Mouse (Mus musculus) cerebellum, postnatal 25 days (tissue): ENCODE measurements around the gene Rplp0.

Experiments
- DNase-seq, 2 experiments: peaks; one replicate each; pipeline ENCODE4 v3.0.0; 2021; ENCODE audit warnings: mixed read lengths in 2 of 2

Rplp0 gene

GRCm38 (mm10) chr5:115528128-115528527, 31.1 kb upstream of the Rplp0 start:
- DNase-seq: no peak

- peak; percentile 57 to 69 for DNase-seq
These were observed 29.9 kb upstream of the Rplp0 start for GRCm38 (mm10) chr5:115529364-115529741.

- DNase-seq: peak; percentile 60 to 76
These were observed 29.4 kb upstream of the Rplp0 start for GRCm38 (mm10) chr5:115529742-115530446.

- peak; percentile 96 for DNase-seq
These were observed 28.8 kb upstream of the Rplp0 start for GRCm38 (mm10) chr5:115530447-115530809.

- DNase-seq: peak; percentile 86 to 88
These were observed 27.5 kb upstream of the Rplp0 start for GRCm38 (mm10) chr5:115531671-115532270.

GRCm38 (mm10) chr5:115534290-115534731, 25.0 kb upstream of the Rplp0 start:
- peak in 1 of 2 experiments; percentile 52 for DNase-seq

DNA sequence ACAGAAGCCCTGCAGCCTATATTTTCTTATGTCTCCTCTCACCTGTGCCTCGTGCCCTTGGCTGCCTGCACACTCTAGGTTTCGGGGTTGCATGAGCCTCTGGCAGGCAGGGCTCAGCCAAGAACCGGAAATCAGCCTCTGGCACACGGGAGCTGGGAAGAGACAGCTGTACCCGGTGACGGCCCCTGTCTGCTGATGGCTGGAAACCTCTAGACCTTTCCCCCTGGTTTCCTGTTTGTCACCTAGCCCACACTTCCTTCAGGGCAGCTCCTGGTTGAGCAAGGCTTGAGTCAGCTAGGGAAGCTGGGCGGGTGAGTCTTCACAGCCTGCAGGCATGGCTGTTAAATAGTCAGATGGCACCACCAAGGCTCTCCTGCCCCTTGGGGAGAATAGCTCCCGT, 24.4 kb upstream of the Rplp0 start:
- DNase-seq: no peak

GRCm38 (mm10) chr5:115535635-115536034, 23.6 kb upstream of the Rplp0 start:
- no peak for DNase-seq

DNA sequence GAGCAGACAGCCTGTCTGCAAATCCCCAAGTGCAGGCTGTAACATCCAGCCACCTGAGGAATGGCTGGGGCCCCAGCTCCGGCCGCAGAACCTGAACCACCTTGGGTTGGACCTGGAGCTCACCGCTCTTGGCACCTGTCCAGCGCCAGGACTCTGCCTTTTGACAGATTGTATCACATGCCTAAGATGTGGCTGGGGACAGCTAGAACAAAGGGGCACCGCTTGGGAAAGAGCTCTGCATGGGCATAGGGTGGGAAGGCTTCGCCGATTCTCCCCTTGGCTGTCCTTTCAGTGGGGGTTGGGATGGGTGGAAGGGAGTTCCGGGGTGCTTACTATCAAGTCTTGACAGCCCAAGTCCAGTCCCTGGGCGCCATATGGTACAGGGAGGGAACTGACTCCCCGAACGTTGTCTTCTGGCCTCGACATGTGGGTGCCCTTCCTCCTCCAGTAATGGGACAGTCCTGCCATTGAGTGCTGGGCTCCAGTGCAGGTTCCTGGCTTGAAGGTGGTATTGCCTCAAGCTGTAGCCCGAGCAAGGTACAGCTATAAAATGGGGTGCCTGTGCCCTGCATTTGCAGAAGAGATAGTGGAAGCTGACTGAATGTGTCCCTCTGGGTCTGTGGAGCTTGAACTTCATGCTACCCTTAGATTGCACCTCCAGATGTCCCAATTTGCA, 21.1 kb upstream of the Rplp0 start:
- peak; percentile 65 to 75 for DNase-seq

- peak; percentile 96 to 98 for DNase-seq
These were observed 20.6 kb upstream of the Rplp0 start for GRCm38 (mm10) chr5:115538693-115539043.

- DNase-seq: peak in 1 of 2 experiments; percentile 23
These were observed 16.5 kb upstream of the Rplp0 start for GRCm38 (mm10) chr5:115542635-115543384.

GRCm38 (mm10) chr5:115543509-115544253, 15.6 kb upstream of the Rplp0 start:
- peak; percentile 88 to 92 for DNase-seq

DNA sequence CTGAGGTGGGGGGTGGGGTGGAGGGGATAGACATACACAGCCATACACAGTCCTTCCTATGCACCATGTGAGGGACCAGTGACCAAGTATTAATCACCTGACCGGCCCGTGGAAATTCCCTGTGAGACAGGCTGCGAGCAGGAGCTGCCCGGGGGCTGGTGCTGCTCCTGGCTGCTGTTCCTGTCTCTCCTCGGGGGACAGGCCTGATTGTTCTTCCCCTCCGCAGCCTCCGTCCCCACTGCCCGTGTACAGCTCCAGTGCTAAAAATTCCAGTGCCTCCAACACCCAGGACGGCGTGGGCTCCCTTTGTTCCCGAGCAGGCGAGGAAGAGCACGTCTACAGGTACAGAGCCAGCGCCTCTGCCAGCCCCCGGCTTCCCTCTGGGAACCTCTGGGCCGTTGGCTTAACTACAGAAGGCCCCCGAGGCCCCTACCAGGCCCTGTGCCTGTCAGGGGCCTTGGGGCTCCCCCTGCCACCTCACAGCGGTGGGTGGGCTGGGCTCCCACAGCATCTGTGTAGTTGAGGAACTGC, 14.5 kb upstream of the Rplp0 start:
- peak; percentile 51 to 53 for DNase-seq

DNA sequence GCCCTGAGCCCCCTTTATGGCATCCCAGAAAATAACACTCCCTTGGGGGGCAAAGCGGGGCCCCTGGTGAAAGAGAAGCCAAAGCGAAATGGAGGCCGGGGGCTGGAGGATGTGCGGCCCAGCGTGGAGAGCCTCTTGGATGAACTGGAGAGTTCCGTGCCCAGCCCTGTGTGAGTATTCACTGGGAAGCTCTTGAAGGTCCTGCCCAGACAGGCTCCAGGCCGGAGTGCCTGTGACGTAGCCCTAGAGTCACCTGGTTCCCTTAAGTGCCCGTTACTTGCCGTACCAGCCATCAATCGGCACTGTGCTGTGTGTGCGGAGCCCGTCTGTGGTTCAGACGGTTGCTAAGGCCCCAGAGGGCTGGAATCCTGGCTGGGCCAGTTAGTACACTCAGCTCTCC, 13.6 kb upstream of the Rplp0 start:
- peak in 1 of 2 experiments; percentile 45 for DNase-seq

DNA sequence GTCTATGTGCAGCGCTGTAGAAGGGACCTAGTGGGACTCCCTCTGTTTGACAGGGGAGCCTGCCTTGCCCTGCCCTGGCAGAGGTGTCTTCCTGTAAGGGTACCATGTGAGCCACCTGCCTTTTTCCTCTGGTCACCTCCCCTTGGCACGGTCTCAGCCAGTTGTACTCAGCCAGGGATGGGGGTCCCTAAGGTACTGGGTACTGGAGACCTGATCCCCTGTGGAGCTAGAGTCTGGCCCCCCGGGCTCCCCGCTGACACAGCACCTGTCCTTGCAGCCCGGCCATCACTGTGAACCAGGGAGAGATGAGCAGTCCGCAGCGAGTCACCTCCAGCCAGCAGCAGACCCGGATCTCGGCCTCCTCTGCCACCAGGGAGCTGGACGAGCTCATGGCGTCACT, 12.7 kb upstream of the Rplp0 start:
- DNase-seq: peak; percentile 75 to 76

GRCm38 (mm10) chr5:115547014-115547413, 12.3 kb upstream of the Rplp0 start:
- DNase-seq: no peak

DNA sequence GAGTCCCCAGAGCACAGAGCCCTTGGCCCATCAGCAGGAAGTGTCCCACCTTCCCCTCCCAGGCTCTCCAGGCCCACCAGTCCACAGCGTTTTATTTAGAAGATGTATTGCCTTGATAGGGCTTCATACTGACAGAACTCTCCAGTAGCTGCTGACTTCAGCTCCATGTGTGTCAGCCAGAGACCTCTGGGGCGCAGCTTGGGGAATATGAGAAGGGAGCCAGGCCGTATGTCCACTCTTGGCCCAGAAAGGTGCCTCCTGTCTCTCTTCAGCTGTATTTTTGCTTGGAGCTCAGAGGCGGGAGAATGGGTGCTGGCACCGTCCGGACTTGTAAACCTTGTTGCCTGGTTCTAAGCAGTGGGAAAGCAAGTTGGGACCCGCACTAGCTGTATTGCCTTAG, 11.8 kb upstream of the Rplp0 start:
- DNase-seq: peak; percentile 68 to 69

GRCm38 (mm10) chr5:115548501-115549285, 10.6 kb upstream of the Rplp0 start:
- DNase-seq: peak; percentile 63 to 64

GRCm38 (mm10) chr5:115550482-115551005, 8.7 kb upstream of the Rplp0 start:
- DNase-seq: no peak

DNA sequence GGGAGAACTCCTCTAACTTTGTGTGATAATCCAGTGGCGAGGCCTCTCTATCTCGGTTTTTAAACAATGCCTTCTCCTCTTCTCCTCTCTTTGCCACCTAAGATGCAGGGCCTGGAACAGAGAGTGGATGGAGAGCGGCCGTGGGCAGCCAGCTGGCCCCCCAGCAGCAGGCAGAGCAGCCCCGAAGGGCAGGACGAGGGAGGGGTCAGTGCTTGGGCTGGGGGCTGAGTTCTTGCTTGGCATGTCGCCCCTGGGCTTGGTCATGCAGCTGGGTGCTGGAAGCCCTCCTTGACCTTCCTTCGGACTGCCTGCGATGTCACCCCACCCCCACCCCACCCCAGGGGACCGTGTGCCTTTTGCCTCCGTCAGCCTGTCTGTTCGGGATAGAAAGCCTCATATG, 7.9 kb upstream of the Rplp0 start:
- DNase-seq: no peak

DNA sequence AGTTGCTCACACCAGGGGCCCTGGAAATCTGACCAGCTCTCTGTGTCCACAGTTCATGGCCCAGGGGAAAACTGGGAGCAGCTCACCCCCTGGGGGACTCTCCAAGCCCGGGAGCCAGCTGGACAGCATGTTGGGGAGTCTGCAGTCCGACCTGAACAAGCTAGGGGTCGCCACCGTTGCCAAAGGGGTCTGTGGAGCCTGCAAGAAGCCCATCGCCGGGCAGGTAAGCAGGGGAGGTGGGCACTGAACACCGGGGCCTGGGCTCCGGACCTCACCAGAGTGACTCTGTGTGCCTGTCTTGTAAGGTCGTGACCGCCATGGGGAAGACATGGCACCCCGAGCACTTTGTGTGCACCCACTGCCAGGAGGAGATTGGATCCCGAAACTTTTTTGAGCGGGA, 7.5 kb upstream of the Rplp0 start:
- no peak for DNase-seq
